Mouse (Mus musculus) myocyte (in vitro differentiated cells): ENCODE data around the gene Zfp423.

ENCODE experiments used
- CEBPB ChIP-seq: IDR thresholded peaks from 2 replicates; pipeline ENCODE4 v1.6.1; 2011; ENCODE audit warnings: mild to moderate bottlenecking, moderate library complexity; ENCODE audit not compliant: poor library complexity, insufficient read depth, severe bottlenecking
- E2F4 ChIP-seq: IDR thresholded peaks from one replicate; pipeline ENCODE4 v1.6.1; 2011; ENCODE audit warnings: mild to moderate bottlenecking, control low read depth, moderate library complexity; ENCODE audit not compliant: insufficient read depth
- MAX ChIP-seq: IDR thresholded peaks from one replicate; pipeline ENCODE4 v1.6.1; 2011; ENCODE audit warnings: low read depth, mild to moderate bottlenecking, control low read depth
- MYOD1 ChIP-seq, 3 experiments: IDR thresholded peaks; one replicate each; pipeline ENCODE4 v1.6.1; 2011; ENCODE audit warnings: control low read depth in 2 of 3, low read depth in 2 of 3, mild to moderate bottlenecking in 2 of 3, moderate library complexity in 1 of 3; ENCODE audit not compliant: insufficient read length in 2 of 3, control insufficient read depth in 1 of 3
- MYOG ChIP-seq, 3 experiments: IDR thresholded peaks; one replicate each; pipeline ENCODE4 v1.6.1; 2011; ENCODE audit warnings: control low read depth in 2 of 3, low read depth in 2 of 3, mild to moderate bottlenecking in 2 of 3; ENCODE audit not compliant: insufficient read length in 2 of 3, control insufficient read depth in 1 of 3, insufficient read depth in 1 of 3
- POLR2A ChIP-seq: IDR thresholded peaks from one replicate; pipeline ENCODE4 v1.6.1; 2011; ENCODE audit warnings: low read depth, mild to moderate bottlenecking, control low read depth, moderate library complexity; ENCODE audit not compliant: insufficient read length
- POLR2AphosphoS2 ChIP-seq: IDR thresholded peaks from one replicate; pipeline ENCODE4 v1.6.1; 2011; ENCODE audit warnings: low read depth, control low read depth; ENCODE audit not compliant: insufficient read length
- SRF ChIP-seq: IDR thresholded peaks from one replicate; pipeline ENCODE4 v1.6.1; 2011; ENCODE audit warnings: low read depth; ENCODE audit not compliant: control insufficient read depth, insufficient read length
- TCF12 ChIP-seq: IDR thresholded peaks from one replicate; pipeline ENCODE4 v1.6.1; 2011; ENCODE audit warnings: mild to moderate bottlenecking, control low read depth; ENCODE audit not compliant: poor library complexity, insufficient read depth, severe bottlenecking
- TCF3 ChIP-seq: IDR thresholded peaks from one replicate; pipeline ENCODE4 v1.6.1; 2011; ENCODE audit warnings: low read depth, control low read depth; ENCODE audit not compliant: insufficient read length
- USF1 ChIP-seq: IDR thresholded peaks from one replicate; pipeline ENCODE4 v1.6.1; 2011; ENCODE audit warnings: low read depth, mild to moderate bottlenecking, control low read depth, moderate library complexity

GRCm38 (mm10) chr8:87711955-87712354 lies 247.4 kb downstream of the Zfp423 start:
- TF ChIP-seq POLR2A, result no peak
- TF ChIP-seq POLR2AphosphoS2, result no peak
- TF ChIP-seq TCF12, result no peak
- TF ChIP-seq CEBPB, result no peak
- no peak for TF ChIP-seq MAX
- no peak for TF ChIP-seq SRF
- no peak for TF ChIP-seq MYOD1 (IDR thresholded peaks at IDR 0.05; ENCODE audit: control insufficient read depth in 1 of 3, insufficient read length in 2 of 3, low read depth in 2 of 3)
- TF ChIP-seq E2F4, result no peak
- TF ChIP-seq USF1, result no peak
- TF ChIP-seq TCF3, result no peak
- no peak for TF ChIP-seq MYOG (IDR thresholded peaks at IDR 0.05; ENCODE audit: control insufficient read depth in 1 of 3, insufficient read depth in 1 of 3, insufficient read length in 2 of 3, low read depth in 2 of 3)
